Mouse (Mus musculus) layer of hippocampus, postnatal 25 days (tissue): ENCODE measurements around the gene Cacna1s. TPM values are rescaled to one million over a fixed set of nuclear protein-coding genes. Genes with fewer than 3 reads are reported as not detected.

Experiments
- DNase-seq, 2 experiments: peaks; one replicate each; pipeline ENCODE4 v3.0.0; 2022; ENCODE audit warnings: mixed read lengths in 2 of 2, low spot score in 1 of 2; ENCODE audit errors: extremely low spot score in 1 of 2
- total RNA-seq, 2 experiments: library from RNA; stranded (reverse); gene quantifications; 2 replicates each; pipeline ENCODE4 v1.2.3; 2021

The Cacna1s gene
- total RNA-seq, 2 experiments from 2014 or later = 0.44 to 0.45 TPM

DNA sequence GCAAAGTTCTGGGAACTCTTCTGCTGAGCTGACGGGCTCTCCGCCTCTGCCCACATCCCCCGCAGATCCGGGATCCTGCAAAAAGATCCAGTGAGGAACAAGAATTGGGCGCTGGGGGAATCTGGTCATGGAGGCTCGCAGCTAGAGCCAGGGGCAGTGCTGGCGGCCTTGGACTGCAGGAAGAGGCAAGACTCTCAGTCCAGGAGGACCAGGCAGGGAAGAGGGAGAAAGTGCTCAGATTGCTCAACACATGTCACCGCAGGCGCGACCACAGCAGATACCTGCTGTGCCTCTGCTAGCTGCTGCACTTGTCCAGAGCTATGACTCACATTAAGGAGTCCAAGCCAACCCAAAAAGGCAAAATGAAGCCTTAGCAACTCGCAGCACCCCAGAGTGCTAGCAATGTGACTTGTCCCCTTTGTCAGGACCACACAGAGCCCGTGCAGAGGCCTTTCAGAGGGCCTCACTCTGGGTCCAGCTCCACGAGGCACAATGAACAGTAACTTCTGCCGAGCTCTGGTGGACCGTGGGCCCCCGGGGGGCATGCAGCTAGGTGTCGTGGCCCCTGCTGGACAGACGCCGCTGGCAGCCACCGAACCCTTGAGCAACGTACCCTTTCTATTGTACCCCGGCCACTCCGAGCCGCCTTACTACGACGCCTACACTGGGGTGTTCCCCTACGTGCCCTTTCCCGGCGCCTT, 2.1 kb upstream of the Cacna1s start, which contains the start of gene Ascl5:
Gene Ascl5, plus strand, starts transcription at position 493 of the 701 bp plus-strand sequence.
- DNase-seq = no peak

GRCm38 (mm10) chr1:136051013-136051315, 1.6 kb upstream of the Cacna1s start:
- no peak for DNase-seq

GRCm38 (mm10) chr1:136051465-136051864, 1.1 kb upstream of the Cacna1s start:
- DNase-seq = peak; percentile 33 to 63

- no peak for DNase-seq
Observed at GRCm38 (mm10) chr1:136055771-136056170, 3.2 kb downstream of the Cacna1s start.

DNA sequence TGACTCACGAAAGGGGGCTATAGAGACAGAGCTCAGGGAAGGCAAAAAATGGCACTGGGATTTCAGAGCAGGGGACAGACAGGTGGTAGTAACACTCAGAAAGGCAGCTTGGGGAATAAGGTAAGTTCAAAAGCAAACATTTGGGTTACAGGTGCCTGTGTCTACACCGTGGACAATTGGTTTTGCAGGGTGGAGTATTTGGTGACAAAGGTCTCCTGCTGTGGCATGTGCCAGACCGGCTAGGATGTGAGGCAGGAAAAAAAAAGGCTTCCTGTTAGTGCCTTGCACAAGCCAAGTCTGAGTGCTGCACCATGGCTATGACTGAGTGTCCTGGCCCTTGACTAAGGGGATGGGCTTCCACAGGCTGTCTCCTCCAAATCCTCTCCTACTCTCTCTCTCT, 6.0 kb downstream of the Cacna1s start:
- DNase-seq = no peak

- DNase-seq = peak; percentile 72 to 94
Observed at GRCm38 (mm10) chr1:136061041-136061789, 8.7 kb downstream of the Cacna1s start.

- no peak for DNase-seq
Observed at GRCm38 (mm10) chr1:136061790-136062141, 9.2 kb downstream of the Cacna1s start.

GRCm38 (mm10) chr1:136063991-136064390, 11.4 kb downstream of the Cacna1s start:
- no peak for DNase-seq

GRCm38 (mm10) chr1:136066621-136067020, 14.1 kb downstream of the Cacna1s start:
- DNase-seq = no peak

DNA sequence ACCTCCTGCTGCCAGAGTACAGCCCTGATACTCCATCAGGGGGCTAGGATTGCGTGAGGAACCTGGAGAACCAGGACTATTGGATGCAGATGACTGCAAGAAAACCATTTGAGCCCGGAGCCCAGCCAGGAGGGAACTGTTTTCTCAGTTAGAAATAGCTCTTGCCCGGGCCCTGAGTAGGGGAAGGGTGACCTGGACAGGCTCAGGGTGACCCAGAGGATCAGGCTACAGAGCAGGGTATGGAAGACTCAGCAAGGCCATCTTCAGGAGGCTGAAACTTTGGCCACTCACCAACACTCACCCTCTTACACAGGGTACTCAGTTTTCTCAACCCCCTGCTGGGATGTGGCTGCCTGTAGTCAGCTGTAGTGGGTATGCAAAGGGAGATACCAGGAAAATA, 15.0 kb downstream of the Cacna1s start:
- DNase-seq = no peak

- DNase-seq = peak in 1 of 2 experiments; percentile 58
Observed at GRCm38 (mm10) chr1:136076086-136076485, 23.5 kb downstream of the Cacna1s start.

- DNase-seq = no peak
Observed at GRCm38 (mm10) chr1:136077656-136078055, 25.1 kb downstream of the Cacna1s start.

- no peak for DNase-seq
Observed at GRCm38 (mm10) chr1:136081161-136081560, 28.6 kb downstream of the Cacna1s start.

DNA sequence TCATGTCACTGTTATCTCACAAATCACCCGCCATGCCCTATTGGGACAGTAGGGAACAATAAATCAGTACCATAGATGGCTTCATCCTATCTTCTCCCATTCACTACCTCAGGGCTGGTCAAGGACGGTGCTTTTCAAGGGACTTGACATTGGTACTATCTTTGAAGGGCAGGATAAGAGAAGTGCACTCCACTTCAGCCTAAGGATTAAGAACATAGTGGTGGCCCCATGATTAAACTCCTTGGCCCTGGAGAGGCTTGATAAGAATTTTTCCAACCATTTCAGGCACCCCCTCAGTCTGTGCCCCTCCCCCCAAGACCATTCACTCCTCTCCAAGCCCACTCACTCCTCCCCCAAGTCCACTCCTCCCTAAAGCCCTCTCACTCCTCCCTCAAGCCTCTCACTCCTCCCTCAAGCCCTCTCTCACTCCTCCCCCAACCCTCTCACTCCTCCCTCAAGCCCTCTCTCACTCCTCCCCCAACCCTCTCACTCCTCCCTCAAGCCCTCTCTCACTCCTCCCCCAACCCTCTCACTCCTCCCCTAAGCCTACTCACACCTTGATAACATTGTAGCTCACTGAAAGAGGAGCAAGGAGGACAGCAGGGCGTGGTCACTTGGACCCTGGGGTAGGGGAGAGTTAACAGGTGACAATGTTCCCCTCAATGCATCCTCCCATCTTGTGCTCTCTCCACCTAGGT, 33.6 kb downstream of the Cacna1s start:
- no peak for DNase-seq

- DNase-seq = no peak
Observed at GRCm38 (mm10) chr1:136089368-136090165, 37.0 kb downstream of the Cacna1s start.

- no peak for DNase-seq
Observed at GRCm38 (mm10) chr1:136093726-136094125, 41.2 kb downstream of the Cacna1s start.

DNA sequence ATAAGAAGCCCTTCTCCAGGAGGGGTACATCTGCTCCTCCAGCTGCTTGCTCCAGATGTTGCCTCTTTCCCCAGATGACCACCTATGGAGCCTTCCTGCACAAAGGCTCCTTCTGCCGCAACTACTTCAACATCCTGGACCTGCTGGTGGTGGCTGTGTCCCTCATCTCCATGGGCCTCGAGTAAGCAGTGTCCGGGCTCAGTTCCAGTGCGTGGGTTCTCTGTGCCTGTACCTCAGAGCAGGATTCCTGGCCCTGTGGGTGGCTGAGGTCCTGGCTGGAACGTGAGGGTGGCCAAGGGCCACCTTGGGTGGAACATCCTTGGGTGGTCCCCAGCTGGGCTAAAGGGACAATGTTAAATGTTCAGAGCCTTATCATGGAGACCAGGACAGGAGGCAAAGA, 42.3 kb downstream of the Cacna1s start:
- no peak for DNase-seq

GRCm38 (mm10) chr1:136102094-136102493, 49.5 kb downstream of the Cacna1s start:
- no peak for DNase-seq

DNA sequence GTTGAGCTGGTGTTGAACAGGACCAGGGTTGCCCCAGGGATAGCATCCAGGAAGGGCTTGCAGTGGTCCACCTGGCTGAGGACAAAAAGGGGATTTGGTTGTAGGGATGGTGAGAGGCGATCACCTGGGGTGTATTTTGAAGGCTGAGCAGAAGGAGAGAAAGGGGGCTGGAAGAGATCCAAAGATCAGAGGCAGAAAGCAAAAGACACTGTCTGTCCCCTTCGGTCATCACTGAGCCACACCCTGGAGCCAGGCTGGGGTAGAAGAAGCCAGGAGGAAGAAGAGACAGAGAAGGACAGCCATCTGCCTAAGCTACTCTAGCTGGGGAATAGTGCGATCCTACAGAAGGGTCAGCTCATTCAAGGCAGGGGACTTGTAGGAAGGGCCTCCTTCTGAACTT, 50.0 kb downstream of the Cacna1s start:
- no peak for DNase-seq

- DNase-seq = no peak
Observed at GRCm38 (mm10) chr1:136102981-136103380, 50.4 kb downstream of the Cacna1s start.

DNA sequence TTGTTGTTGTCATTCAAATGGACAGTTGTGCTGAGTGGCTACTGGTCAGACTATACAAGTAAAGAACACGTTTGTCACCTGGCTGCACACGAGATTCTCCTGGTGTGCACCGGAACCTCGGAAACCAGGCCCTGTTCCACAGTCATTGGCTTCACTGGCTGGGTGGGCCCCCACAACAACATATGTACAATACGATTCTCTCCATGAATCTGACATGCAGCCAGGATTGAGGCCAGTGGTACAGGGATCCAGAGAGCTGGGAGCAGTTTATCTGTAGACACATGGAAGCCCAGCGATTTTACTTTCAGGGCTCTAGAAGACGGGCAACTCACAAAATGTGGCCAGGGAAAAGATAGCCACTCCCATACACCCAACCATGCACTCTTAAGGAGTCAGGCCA, 51.1 kb downstream of the Cacna1s start:
- DNase-seq = no peak
